Mouse (Mus musculus) megakaryocyte-erythroid progenitor cell, adult 5-6 weeks (primary cell): Measurements from ENCODE around the gene Tshz3. TPM values are rescaled to one million over a fixed set of nuclear protein-coding genes. Genes with fewer than 3 reads are reported as not detected.

Source experiments
- ATAC-seq: replicated peaks from 2 replicates; pipeline ENCODE4 v1.8.0; 2016; ENCODE audit warnings: mild to moderate bottlenecking, inconsistent platforms; ENCODE audit not compliant: severe bottlenecking, poor library complexity, low FRiP score, low TSS enrichment
- total RNA-seq, 2 experiments: library from RNA; stranded (forward) in 1 of 2; stranded (reverse) in 1 of 2; fragments of 200-1000, 215-1000 nt in 1 of 2; fragments of >200 nt in 1 of 2; fragmentation: Nextera tagmentation in 1 of 2; gene quantifications; 2 replicates each; pipeline ENCODE4 v1.2.3; 2014 to 2017

Tshz3 gene
- total RNA-seq (2014; fragmentation: Nextera tagmentation) (not detected in 2 replicates), total RNA-seq (2017) (0.15 TPM in 1 of 2 replicates, not detected in the other)

DNA sequence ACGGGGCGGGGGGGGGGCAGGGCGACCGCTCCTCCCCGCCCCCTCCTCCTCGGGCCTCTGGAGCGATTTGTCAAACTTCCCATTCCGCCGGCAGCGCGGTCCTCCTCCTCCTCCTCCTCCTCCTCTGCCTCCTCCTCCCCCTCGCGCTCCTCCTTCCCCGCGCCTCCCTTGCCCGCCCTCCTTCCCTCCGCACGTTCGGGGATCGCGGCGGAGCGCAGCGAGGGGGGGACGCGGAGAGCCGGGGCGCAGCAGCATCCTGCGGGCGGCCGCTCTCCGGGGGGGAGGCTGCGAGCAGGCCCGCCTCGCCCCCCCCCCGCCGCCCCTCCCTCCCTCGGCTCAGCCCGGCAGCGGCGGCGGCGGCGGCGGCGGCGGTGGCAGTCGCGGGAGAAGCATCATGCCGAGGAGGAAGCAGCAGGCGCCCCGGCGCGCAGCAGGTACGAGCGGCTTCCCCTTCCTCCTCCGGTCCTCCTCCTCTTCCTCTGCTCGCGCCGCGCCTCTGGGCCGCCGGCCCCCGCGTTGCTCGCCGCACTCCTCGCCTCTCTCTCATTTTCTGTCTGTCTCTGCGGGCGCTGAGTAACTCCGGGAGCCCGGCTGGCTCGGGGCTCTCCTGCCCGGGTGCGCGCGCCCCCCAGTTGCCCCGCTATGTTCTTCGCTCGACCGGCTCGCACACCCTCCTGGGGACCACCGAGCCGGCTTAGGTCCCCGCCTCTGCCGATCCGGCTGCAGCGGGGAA, at the start of gene Tshz3:
Tshz3 (plus strand) TSS at position 263 of the 733 bp plus-strand sequence.
- ATAC-seq: no peak

DNA sequence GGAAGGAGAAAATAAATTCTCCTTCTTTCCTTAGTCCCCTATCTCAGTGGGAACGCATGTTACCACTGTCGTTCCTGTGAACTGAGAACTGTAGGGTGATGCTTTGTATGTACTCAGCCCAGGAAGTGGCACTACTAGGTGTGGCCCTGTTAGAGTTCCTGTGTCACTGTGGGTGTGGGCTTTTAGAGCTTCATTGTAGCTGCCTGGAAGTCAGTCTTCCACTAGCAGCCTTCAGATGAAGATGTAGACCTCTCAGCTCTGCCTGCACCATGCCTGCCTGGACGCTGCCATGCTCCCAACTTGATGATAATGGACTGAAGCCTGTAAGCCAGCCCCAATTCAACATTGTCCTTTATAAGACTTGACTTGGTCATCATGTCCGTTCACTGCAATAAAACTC, 42.0 kb upstream of the Tshz3 start:
- ATAC-seq: no peak

DNA sequence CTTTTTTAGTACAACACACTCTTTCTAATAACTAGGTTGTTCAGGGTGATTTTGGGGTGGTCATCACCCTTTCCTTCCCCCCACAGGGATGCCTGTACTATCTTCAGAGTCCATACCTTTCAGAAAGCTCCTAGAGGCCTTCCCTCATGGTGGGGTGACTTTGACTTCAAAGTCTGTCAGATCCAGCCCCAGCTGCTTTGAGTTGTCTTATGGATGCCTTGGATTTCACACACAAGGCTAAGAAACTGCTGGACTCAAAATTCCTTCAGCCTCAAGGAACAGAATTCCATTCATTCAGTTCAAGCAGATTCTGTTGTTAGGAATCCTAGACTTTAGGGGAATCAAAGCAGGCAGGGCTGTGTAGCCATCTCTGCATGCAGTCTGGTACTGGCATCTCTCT, 41.5 kb upstream of the Tshz3 start:
- no peak for ATAC-seq

DNA sequence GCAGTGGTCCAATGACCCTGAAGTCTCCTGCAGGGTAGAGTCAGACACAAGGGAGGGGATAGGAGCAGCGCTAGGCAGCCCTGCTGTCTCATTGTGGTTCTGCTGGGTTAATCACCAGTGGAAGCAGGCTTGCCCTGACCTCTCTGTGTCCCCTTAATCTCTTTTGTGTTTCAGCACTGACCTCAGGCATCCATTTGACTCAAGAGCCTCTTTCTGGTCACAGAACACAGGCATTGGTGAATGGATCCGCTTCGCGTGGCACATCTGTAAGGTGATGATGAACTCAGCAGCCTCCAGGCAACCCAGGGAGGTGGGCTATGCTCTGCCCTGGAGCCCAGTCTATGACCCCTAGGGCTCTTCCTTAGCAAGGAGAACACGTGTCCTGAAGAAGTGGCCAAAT, 39.6 kb upstream of the Tshz3 start:
- no peak for ATAC-seq

DNA sequence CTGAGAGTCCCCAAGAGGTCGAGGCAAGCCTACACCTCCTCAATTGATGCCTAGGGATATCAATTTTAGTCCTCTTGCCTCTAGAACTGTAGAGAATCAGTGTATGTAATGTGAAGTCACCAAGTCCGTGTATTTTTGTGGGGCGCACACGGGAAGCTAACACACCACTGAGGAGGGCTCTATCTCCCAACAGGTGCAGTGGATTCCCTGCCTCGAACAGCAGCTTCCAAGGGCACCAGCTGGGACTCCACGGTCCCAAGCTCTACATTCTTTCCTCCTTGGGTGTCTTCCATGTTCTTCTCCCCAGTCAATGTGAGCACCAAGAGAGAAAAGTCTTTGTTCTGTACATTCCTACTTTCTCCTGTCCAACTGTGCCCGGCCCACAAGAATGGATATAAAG, 38.7 kb upstream of the Tshz3 start:
- no peak for ATAC-seq

DNA sequence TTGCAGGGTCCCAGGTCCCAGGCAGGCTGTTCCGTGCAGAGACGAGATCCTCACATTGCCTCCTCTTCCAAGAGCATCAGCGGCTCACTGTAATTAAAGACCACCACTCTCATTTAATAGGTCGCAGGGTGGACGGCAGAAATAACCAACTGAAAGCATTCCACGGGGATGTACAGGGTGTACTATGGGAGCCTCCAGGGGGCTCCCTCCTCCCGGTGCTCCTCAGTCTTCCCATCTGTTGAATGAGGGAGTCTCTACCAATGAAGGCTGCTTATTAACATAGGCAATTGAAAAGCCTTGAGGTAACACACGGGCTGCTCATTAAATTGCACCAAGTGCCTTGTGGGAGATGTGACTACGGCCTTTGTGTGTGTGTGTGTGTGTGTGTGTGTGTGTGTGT, 37.3 kb upstream of the Tshz3 start:
- ATAC-seq: no peak

DNA sequence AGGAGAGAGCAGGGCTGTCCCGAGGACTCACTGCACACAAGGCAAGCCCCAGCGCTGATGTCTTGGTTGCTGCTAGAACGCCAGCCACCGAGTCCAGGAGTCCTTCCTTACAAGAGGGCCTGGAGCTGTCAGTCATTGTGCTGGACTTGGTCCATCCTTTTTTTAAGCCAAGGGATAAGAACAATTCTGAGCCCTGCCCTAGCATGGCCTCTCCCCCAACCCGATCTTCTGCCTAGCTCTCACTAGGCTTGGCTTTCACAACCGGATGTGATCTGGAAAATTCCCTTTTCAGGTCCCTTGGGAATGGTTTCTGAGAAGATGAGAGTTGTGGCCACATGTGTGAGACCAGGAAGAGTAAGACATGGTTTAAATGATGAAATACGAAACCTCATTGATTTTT, 34.5 kb upstream of the Tshz3 start:
- ATAC-seq: no peak

DNA sequence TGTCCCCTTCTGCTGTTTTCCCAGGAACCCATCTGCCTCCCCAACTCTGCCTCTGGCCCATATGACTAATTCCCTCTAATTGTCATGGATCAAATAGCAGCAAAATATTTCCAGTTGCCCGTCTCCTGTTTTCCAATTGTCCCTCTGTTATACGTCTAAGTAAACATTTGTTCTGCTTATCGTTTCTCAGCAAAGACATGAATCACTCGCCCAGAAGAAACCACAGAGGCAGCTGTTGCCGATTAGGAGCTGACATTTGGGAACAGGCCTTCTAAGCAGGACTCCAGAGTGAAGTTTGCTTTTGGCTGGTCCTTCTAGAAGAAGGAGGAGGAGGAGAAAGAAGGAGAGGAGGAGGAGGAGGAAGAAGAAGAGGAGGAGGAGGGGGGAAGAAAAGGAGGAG, 30.2 kb upstream of the Tshz3 start:
- ATAC-seq: no peak

DNA sequence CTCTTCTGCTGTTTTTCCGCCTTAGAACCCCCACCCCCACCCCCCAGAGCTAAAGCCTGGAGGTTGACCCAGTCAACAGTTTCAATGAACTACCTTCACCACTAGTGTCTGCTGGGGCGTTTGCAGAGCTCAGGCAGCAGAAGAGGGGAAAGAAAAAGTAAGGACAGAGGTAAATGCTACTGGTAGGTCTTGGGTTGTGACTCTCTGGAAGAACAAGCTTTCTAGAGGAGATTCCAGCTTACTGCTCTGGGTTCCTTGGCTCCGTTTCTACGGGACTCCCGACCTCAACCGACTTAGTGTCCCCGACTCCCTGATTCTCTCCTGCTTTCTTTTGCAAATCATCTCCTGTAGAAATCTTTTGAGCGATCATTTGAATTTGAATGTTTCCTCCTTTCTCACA, 19.9 kb upstream of the Tshz3 start:
- no peak for ATAC-seq

DNA sequence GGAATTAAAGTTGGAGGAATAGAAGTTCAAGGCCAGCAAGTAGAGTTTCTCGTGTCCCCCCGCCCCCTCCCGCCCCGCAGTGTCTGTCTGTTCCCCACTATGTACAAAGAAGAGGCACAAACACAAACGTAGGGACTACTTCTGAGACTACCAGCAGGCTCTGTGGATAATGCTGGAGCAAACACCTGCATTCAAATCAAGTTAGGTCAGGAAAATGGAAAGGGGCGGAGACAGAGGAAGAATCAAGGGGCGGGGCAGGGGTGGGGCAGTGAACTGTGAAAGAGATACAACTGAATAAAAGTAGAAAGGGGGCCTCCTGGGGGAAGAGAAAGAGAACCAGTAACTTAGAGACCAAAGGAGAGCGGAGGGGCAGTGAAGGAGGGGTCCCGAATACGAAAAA, 19.4 kb upstream of the Tshz3 start:
- ATAC-seq: no peak

DNA sequence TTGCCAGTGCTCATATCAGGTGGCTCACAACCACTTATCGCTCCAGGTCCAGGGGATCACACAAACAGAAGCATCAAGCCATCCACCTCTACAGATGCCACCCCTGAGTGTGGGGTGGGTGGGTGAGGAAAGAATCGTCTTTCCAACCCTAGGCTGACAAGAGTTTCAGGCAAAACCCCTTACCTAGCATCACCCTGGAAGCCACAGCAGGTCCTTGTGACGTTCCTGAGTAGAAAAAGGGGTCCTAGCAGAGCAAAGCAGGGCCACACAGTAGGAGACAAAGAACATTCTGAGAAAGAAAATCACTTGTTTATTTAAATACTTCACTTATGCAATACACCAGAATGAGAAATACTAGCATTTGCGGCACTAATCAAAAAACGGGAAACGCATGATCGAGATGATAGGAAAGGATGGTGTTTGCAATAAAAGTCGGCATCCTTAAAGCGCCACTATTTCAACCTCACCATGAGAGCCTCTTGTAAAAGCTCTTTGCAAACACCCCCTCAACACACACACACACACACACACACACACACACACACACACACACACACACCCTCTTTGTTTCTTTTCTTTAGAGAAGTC, 18.8 kb upstream of the Tshz3 start:
- no peak for ATAC-seq

DNA sequence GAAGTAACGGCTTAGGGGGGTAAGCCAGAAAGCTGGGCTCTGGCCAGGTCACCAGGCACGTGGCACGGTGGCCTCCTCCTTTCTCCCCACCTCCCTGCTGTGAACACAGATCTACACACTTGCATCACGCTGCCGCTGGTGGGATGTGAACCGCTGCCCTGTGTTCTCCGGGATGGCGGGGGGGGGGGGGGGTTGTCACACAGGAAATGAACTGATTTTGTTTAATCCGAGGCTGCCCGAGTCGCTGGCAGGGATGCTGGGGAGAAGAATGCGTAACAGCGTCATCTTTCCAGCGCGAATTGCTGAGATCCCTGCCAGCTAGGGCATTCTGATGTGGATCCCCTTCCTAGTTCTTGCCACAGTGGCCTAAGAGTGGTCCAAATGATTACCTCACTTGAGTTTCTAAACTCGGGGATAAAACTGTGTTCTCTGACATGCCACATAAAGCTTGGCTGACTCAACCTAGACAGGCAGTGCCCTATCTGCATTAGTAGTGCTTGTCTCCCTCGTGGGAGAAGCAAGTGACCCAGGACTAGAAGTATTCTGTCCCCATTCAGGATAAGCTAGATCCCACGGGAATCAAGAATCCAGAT, 18.0 kb upstream of the Tshz3 start:
- ATAC-seq: no peak

DNA sequence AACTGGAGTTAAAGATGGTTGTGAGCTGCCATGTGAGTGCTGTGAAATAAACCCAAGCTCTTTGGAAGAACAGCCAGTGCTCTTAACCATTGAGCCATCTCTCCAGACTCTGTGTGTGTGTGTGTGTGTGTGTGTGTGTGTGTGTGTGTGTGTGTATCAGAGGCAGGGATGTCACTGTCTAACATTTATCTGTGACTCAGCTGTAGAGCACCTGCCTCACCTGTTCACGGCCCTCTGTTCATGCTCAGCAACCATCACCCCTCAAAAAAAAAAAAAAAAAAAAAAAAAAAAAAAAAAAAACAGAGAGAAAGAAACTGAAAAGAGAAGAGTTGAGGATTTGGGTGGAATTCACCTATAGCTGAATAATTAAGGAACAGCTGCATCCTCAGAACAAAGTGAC, 10.4 kb upstream of the Tshz3 start:
- no peak for ATAC-seq

DNA sequence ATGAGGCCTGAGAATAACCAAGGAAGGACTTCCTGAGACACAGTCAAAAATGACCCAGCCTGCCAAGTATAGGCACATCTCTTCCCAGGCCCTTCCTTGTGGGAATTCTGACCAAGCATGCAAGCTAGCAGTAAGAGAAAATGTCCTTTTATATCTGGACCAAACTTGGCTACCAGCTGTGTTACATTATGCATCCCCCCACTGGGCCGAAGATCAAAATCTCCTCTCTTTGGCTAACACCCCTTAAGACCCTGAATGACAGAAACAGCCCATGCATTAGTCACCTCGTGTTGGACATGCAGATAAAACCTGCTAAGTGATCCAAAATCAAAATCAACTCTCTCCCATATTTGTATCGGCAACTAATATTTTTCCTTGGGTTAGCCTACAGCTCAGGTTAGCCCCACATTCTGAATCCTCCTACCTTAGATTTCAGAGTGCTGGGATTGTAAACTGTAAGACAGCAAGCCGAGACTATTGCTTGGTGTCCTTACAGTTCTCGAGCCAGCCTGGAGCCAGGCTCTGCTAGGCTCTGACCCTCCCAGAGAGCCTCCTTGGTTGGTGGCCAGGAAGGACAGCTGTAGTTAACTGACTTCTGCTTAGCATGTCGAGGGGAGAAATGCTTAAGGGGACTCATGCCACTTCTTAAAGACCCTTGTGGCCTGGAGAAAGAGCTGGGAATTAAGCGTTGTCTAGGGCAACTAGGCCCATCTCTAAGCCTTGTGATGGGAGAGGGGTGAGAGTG, 8.7 kb upstream of the Tshz3 start:
- no peak for ATAC-seq

DNA sequence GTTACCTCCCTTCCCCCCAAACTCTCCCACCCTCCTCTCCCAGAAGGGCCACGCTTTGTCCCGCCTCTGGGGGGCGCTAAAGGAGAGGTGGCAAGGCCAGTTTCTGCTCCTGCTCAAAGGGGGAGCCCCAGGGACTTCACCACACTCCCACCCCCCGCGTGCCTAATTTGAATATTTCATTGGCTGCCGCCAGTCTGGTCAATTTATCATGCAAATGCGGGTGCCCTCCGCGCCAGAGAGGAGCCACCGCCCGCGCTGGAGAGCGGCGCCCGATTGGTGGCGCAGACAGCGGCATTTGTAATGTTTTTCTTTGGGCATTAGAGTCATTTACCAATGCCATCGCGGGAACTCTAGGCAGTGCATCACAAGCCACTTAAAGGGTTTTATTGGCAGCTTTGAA, 7.4 kb upstream of the Tshz3 start:
- ATAC-seq: 0 out of 2 replicates have a peak, but pooled peaks have one; percentile 18

DNA sequence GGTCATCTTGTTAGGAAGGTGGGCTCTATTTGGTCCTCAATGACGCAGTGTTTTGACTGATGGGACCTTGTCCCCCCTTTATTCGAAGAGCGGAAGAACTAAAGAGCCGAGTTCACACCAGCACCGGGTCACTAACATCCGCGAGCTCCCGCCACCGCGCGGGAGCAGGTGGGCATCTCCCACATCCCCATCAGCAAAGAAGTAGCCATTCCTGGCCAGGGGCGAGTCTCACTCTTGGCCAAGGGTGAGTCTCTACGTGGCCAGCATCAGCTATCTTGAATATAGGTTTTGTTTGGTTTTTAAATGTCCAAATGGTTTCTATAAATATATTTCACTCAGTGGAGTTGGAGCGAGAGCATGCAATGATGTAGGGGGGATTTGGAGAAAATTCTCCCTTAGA, 6.3 kb upstream of the Tshz3 start:
- no peak for ATAC-seq

DNA sequence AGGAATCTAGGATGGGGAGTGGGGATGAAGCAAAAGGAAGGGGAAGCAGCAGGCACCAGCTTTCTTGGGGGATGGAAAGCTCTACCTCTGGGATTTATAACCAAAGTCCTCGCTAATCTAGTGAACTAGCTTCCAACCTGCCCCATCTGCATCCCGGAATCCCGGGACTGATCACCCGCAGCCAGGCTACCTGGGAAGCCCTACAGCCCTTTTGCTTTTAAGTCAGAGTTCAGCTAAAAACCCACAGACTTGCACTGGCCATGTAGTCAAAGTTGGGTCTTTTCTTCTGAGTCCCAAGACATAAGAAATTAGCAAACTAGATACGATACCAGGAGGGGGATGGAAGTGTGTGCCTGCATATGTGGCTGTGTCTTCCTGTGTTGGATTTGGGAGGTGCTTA, 5.5 kb upstream of the Tshz3 start:
- no peak for ATAC-seq

DNA sequence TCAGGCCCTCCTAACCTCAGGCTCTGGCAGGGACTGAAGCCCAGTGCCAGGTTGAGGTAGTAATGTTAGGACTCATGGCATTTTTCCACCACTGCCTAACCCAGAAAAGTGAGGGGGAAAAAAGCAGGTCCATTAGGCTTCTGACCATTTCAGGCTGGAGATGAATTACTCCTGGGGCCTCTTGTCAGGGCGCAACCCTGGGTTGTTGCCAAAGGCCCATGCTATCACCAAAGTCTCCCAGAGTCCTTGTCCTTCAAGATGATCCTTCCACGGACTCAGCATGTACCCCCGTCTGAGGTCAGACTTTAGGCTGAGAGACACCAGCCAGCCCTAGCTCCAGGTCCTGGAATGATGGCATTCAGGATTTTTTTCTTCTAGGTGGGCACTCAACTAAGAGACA, 4.8 kb upstream of the Tshz3 start:
- no peak for ATAC-seq

DNA sequence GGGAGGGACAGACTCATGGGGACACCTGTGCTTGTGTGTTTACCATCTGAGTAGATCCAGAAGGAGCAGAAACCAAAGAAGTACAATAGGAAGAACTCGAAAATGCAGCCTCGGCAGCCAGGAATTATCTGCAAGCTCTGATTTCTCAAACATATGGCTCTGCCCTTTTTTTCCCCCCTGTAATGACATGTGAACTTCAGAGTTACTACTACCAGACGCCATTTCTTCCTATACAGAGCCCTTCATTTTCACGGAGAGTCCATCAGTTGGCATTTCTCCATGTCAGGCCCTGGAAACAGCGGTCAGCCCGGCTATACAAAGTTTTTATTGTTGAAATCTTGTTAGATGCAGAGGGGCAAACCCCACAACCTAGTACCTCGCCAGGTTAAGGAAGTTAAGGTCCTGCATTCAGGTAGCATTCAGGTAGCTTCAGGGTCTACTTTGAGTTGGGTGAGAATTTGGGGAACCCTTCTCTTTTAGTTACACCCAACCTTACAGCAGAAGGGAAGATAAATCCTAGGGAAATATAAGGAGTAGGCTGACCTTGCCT, 3.2 kb upstream of the Tshz3 start:
- ATAC-seq: no peak

DNA sequence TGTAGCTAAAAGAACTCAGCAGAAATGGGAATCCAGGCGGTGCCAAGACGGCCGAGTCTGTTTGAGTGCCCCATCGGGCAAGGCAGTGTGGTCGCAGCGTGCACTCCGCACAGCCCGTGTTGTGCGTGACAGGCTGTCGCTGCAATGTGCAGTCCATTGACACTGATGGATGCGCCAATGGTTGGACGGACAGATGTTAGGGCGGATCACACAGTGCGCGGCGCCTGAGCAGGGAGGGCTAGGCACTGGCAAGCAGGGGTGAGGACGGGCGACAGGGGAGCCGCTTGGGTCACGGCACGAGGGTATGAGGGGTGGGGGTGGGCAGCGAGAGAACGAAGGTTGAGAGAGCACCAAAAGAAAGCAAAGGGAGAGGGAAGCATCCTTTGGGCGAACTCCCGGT, 2.6 kb upstream of the Tshz3 start:
- no peak for ATAC-seq
